Mouse (Mus musculus) intestine, embryonic 14.5 days (tissue): ENCODE data around the gene Tfb2m. TPM values are rescaled to one million over a fixed set of nuclear protein-coding genes. Genes with fewer than 3 reads are reported as not detected.

Experiments
- ATAC-seq: fragments of 200-750 bp; cut with Nextera tagmentation; replicated peaks from 2 replicates; pipeline ENCODE4 v1.8.0; 2017; ENCODE audit warnings: low read depth, moderate number of reproducible peaks, moderate TSS enrichment, moderate library complexity; ENCODE audit not compliant: low FRiP score, low TSS enrichment
- DNase-seq: peaks from one replicate; pipeline ENCODE4 v3.0.0-alpha.2; 2018; ENCODE audit warnings: low spot score
- H3K27ac ChIP-seq: fragments of 300-500 bp; sonication (generic); 2 replicates; pipeline ENCODE4 v1.5.1; 2014; ENCODE audit warnings: low read depth, mild to moderate bottlenecking, control low read depth
- H3K27me3 ChIP-seq: fragments of 300-500 bp; sonication (generic); replicated peaks from 2 replicates; pipeline ENCODE4 v1.6.1; 2014; ENCODE audit warnings: low read length, control low read depth; ENCODE audit not compliant: control insufficient read depth, insufficient read depth
- H3K36me3 ChIP-seq: fragments of 300-500 bp; sonication (generic); 2 replicates; pipeline ENCODE4 v1.6.1; 2014; ENCODE audit warnings: low read length, control low read depth; ENCODE audit not compliant: control insufficient read depth, insufficient read depth
- H3K4me1 ChIP-seq: fragments of 300-500 bp; sonication (generic); replicated peaks from 2 replicates; pipeline ENCODE4 v1.6.1; 2014; ENCODE audit warnings: low read length, control low read depth, mixed read lengths; ENCODE audit not compliant: control insufficient read depth, insufficient read depth
- H3K4me2 ChIP-seq: fragments of 300-500 bp; sonication (generic); 2 replicates; pipeline ENCODE4 v1.6.1; 2014; ENCODE audit warnings: low read length
- H3K4me3 ChIP-seq: fragments of 300-500 bp; sonication (generic); 2 replicates; pipeline ENCODE4 v1.5.1; 2014; ENCODE audit warnings: low read depth, low read length, control low read depth, mixed read lengths
- H3K9ac ChIP-seq: fragments of 300-500 bp; sonication (generic); 2 replicates; pipeline ENCODE4 v1.6.1; 2014; ENCODE audit warnings: mild to moderate bottlenecking, low read length
- H3K9me3 ChIP-seq: fragments of 300-500 bp; sonication (generic); 2 replicates; pipeline ENCODE4 v1.6.1; 2016; ENCODE audit warnings: low read length, control low read depth; ENCODE audit not compliant: control insufficient read depth
- WGBS: fragments of 180-500 bp; shearing (Covaris S2); extraction: QIAGEN DNeasy Blood & Tissue Kit; methylation state at CpG from one replicate; pipeline ENCODE4 v1.1.7; 2014; 5-methylcytosine and 5-hydroxymethylcytosine counted together
- polyA plus RNA-seq: library from polyadenylated mRNA; unstranded; fragments of >200 nt; fragmentation: Nextera tagmentation; extraction: Ambion mirVana; gene quantifications from 2 replicates; pipeline ENCODE4 v1.2.1, GENCODE M21; 2014

The Tfb2m gene
- polyA plus RNA-seq, 1 experiment from 2014 or later: 26.4 TPM

DNA sequence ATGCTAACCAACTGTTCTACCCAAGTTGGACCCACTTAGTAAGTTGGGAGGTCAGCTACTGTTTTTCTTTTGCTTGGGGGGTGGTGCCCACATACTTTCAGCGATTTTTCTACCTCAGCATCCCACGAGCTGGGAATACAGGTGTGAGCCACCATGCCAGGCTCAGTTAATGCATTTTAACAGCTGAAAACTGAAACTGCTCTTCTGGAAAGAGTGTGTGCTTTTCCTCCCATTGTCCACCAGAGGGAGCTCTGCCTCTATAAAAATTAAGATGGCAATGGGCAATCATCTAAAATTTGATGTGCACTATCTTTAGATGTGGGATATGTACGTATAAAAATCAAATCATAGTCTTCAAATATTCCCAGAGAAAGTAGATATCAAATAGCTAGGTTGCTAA is 43.5 kb downstream of the Tfb2m start:
- H3K4me2 ChIP-seq: no peak overlapping the region
- H3K4me3 ChIP-seq: no peak overlapping the region
- no peaks in the 10 kb centered on the region for H3K4me1 ChIP-seq
- no peak overlapping the region for H3K27ac ChIP-seq
- H3K9ac ChIP-seq: no peak overlapping the region
- DNase-seq (no peak), ATAC-seq (no peak)
- 19% methylated on average over 3 of the region's 3 CpGs for WGBS
- H3K36me3 ChIP-seq: no peaks in the 10 kb centered on the region
- no peaks in the 10 kb centered on the region for H3K9me3 ChIP-seq
- H3K27me3 ChIP-seq: no peaks in the 10 kb centered on the region

DNA sequence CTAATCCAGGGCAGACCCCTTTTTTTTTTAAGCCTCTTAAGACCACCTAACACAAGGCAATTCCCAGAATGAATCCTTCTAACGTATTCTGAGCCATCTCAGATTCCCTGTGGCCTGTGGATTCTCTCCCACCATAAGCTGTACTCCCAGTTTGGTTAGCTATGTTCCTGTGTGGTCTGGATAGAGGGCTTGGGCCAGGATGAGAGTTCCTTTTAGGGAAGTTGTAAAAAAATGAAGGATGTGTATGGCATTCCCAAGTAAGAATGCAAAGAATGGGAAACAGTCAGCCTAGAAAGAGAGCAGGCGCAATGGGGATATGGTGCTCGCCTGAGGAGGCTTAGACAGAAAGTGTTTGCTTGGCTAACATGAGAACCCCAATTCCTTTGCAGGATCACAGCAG is 46.8 kb downstream of the Tfb2m start:
- H3K27ac ChIP-seq: peak overlapping the region; percentile 57
- DNase-seq (no peak), ATAC-seq (no peak; the same call in 1 of the 2 replicates)
- no peaks in the 10 kb centered on the region for H3K4me1 ChIP-seq
- H3K36me3 ChIP-seq: no peaks in the 10 kb centered on the region
- 31% methylated on average over 3 of the region's 3 CpGs for WGBS
- no peak overlapping the region for H3K4me3 ChIP-seq
- no peak overlapping the region for H3K9ac ChIP-seq
- H3K27me3 ChIP-seq: no peaks in the 10 kb centered on the region
- no peak overlapping the region for H3K4me2 ChIP-seq
- no peaks in the 10 kb centered on the region for H3K9me3 ChIP-seq

- no peaks in the 10 kb centered on the region for H3K36me3 ChIP-seq
- 81% methylated on average over 5 of the region's 5 CpGs for WGBS
- no peak for ATAC-seq
These were observed 53.2 kb downstream of the Tfb2m start for GRCm38 (mm10) chr1:179492908-179493307.

DNA sequence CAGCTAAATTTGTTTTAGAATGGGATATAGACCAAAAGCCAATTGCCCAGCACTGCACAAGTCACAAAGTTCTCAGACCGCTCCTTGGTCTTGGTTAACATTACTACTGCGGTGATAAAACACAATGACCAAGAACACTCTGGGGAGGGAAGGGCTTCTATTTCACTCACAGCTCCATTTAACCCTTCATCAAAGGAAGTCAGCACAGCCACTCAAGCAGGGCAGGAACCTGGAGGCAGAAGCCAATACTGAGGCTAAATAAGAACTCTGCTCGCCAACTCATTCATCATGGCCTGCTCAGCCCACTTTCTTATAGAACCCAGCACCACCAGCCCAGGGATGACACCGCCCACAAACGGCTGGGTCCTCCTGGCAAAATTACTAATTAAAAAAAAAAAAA is 57.5 kb downstream of the Tfb2m start:
- WGBS: 90% methylated on average over 5 of the region's 5 CpGs

More at GRCm38 (mm10) chr1:179492908-179493307, 53.2 kb downstream of the Tfb2m start:
- no peak overlapping the region for H3K9ac ChIP-seq
- H3K4me3 ChIP-seq: no peak overlapping the region
- no peak for DNase-seq
- H3K9me3 ChIP-seq: peaks cover 4% of the 10 kb centered on the region; the same call in 1 of the 2 replicates
- H3K4me1 ChIP-seq: no peaks in the 10 kb centered on the region
- no peak overlapping the region for H3K4me2 ChIP-seq
- H3K27me3 ChIP-seq: no peaks in the 10 kb centered on the region
- no peak overlapping the region for H3K27ac ChIP-seq

GRCm38 (mm10) chr1:179487990-179488389 is 58.1 kb downstream of the Tfb2m start:
- H3K9ac ChIP-seq: no peak overlapping the region
- no peak overlapping the region for H3K4me3 ChIP-seq
- 41% methylated on average over 5 of the region's 5 CpGs for WGBS
- 0 out of 2 replicates have a peak, but pooled peaks cover 5% of the 10 kb centered on the region for H3K4me1 ChIP-seq
- H3K9me3 ChIP-seq: peaks cover 4% of the 10 kb centered on the region; the same call in 1 of the 2 replicates
- ATAC-seq (no peak), DNase-seq (no peak)
- H3K27ac ChIP-seq: no peak overlapping the region
- no peak overlapping the region for H3K4me2 ChIP-seq
- H3K36me3 ChIP-seq: no peaks in the 10 kb centered on the region
- no peaks in the 10 kb centered on the region for H3K27me3 ChIP-seq

More for the DNA sequence above, 57.5 kb downstream of the Tfb2m start:
- Histone ChIP-seq H3K27ac (no peak overlapping the region), H3K9me3 (peaks cover 4% of the 10 kb centered on the region; the same call in 1 of the 2 replicates), H3K36me3 (no peaks in the 10 kb centered on the region), H3K9ac (no peak overlapping the region), H3K27me3 (no peaks in the 10 kb centered on the region), H3K4me1 (0 out of 2 replicates have a peak, but pooled peaks cover 5% of the 10 kb centered on the region), H3K4me2 (no peak overlapping the region), H3K4me3 (no peak overlapping the region)
- DNase-seq: no peak
- ATAC-seq: no peak

DNA sequence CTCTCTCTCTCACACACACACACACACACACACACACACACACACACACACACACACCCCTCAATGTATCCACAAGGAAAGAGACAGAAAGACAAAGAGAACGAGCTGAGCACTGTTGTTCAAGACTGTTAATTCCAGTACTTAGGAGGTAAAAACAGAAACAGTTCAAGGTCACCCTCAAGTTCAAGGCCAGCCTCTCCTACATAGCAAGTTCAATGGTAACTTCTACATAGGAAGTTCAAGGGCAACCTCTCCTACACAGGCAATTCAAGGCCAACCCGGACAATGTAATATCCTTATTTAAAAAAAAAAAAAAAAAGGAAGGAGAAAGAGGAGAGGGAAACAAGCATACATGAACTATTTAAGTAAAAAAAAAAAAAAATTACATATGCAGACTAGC is 58.8 kb downstream of the Tfb2m start:
- H3K27me3 ChIP-seq: no peaks in the 10 kb centered on the region
- no peak overlapping the region for H3K4me3 ChIP-seq
- 81% methylated on average over 2 of the region's 2 CpGs for WGBS
- ATAC-seq (no peak), DNase-seq (no peak)
- H3K9me3 ChIP-seq: peaks cover 4% of the 10 kb centered on the region; the same call in 1 of the 2 replicates
- H3K27ac ChIP-seq: no peak overlapping the region
- no peak overlapping the region for H3K4me2 ChIP-seq
- H3K4me1 ChIP-seq: 0 out of 2 replicates have a peak, but pooled peaks cover 5% of the 10 kb centered on the region
- no peak overlapping the region for H3K9ac ChIP-seq
- H3K36me3 ChIP-seq: no peaks in the 10 kb centered on the region

- H3K4me3 ChIP-seq: no peak overlapping the region
- ATAC-seq: no peak; the same call in 1 of the 2 replicates
- H3K36me3 ChIP-seq: no peaks in the 10 kb centered on the region
- no peak overlapping the region for H3K9ac ChIP-seq
- H3K4me2 ChIP-seq: no peak overlapping the region
- no peak for DNase-seq
- no peak overlapping the region; the same call in 1 of the 2 replicates for H3K27ac ChIP-seq
- H3K9me3 ChIP-seq: peaks cover 4% of the 10 kb centered on the region; the same call in 1 of the 2 replicates
- H3K27me3 ChIP-seq: no peaks in the 10 kb centered on the region
- H3K4me1 ChIP-seq: 0 out of 2 replicates have a peak, but pooled peaks cover 5% of the 10 kb centered on the region
- WGBS: 28% methylated on average over 3 of the region's 3 CpGs
These were observed 60.1 kb downstream of the Tfb2m start for GRCm38 (mm10) chr1:179485784-179486540.

- DNase-seq (no peak), ATAC-seq (no peak)
- no peak overlapping the region for H3K9ac ChIP-seq
- 74% methylated on average over 4 of the region's 4 CpGs for WGBS
- H3K36me3 ChIP-seq: no peaks in the 10 kb centered on the region
- no peak overlapping the region for H3K27ac ChIP-seq
- no peak overlapping the region for H3K4me2 ChIP-seq
- H3K9me3 ChIP-seq: no peaks in the 10 kb centered on the region
- no peaks in the 10 kb centered on the region for H3K27me3 ChIP-seq
- H3K4me1 ChIP-seq: 0 out of 2 replicates have a peak, but pooled peaks cover 8% of the 10 kb centered on the region
- no peak overlapping the region for H3K4me3 ChIP-seq
These were observed 65.2 kb downstream of the Tfb2m start for GRCm38 (mm10) chr1:179480862-179481261.
